Mouse (Mus musculus): ENCODE measurements around the gene Apoc3.
A peak's percentile ranks its signal among the peaks of the same experiment; 100 is the strongest.

- TF ChIP-seq CTCF (IDR thresholded peaks at IDR 0.05; ENCODE audit: borderline replicate concordance, extremely low read depth, insufficient read depth, insufficient read length) (peak; percentile 90), POLR2A (IDR thresholded peaks at IDR 0.05; ENCODE audit: borderline replicate concordance, extremely low read depth, insufficient read depth, insufficient read length, poor library complexity, severe bottlenecking) (no peak)
These were observed 11.4 kb upstream of the Apoc3 start for GRCm38 (mm10) chr9:46246752-46247324.

Measured in brain, embryonic 14.5 days (tissue).